Mouse (Mus musculus): ENCODE measurements around the gene Actr8.

Gene Actr8

GRCm38 (mm10) chr14:30015008-30015407, 36.9 kb downstream of the Actr8 start:
- TF ChIP-seq GATA4 (IDR thresholded peaks at IDR 0.05; ENCODE audit: insufficient replicate concordance, low read length), result no peak

GRCm38 (mm10) chr14:30016666-30017065, 38.5 kb downstream of the Actr8 start:
- TF ChIP-seq GATA4 (IDR thresholded peaks at IDR 0.05; ENCODE audit: insufficient replicate concordance, low read length), result 0 out of 2 replicates have a peak, but pooled peaks have one; percentile 8

GRCm38 (mm10) chr14:30017794-30018462, 39.8 kb downstream of the Actr8 start:
- TF ChIP-seq GATA4 (IDR thresholded peaks at IDR 0.05; ENCODE audit: insufficient replicate concordance, low read length), result no peak

- no peak for TF ChIP-seq GATA4 (IDR thresholded peaks at IDR 0.05; ENCODE audit: insufficient replicate concordance, low read length)
These were observed 40.3 kb downstream of the Actr8 start for GRCm38 (mm10) chr14:30018463-30018801.

GRCm38 (mm10) chr14:30018846-30019245, 40.7 kb downstream of the Actr8 start:
- no peak for TF ChIP-seq GATA4 (IDR thresholded peaks at IDR 0.05; ENCODE audit: insufficient replicate concordance, low read length)

- TF ChIP-seq GATA4 (IDR thresholded peaks at IDR 0.05; ENCODE audit: insufficient replicate concordance, low read length), result no peak
These were observed 41.2 kb downstream of the Actr8 start for GRCm38 (mm10) chr14:30019375-30019774.

- TF ChIP-seq GATA4 (IDR thresholded peaks at IDR 0.05; ENCODE audit: insufficient replicate concordance, low read length), result no peak
These were observed 41.8 kb downstream of the Actr8 start for GRCm38 (mm10) chr14:30019792-30020575.

- no peak for TF ChIP-seq GATA4 (IDR thresholded peaks at IDR 0.05; ENCODE audit: insufficient replicate concordance, low read length)
These were observed 44.3 kb downstream of the Actr8 start for GRCm38 (mm10) chr14:30022471-30022870.

- TF ChIP-seq GATA4 (IDR thresholded peaks at IDR 0.05; ENCODE audit: insufficient replicate concordance, low read length), result no peak; the same call in 1 of the 2 replicates
These were observed 46.2 kb downstream of the Actr8 start for GRCm38 (mm10) chr14:30024387-30024786.

GRCm38 (mm10) chr14:30027378-30027777, 49.2 kb downstream of the Actr8 start:
- TF ChIP-seq GATA4 (IDR thresholded peaks at IDR 0.05; ENCODE audit: insufficient replicate concordance, low read length), result no peak

GRCm38 (mm10) chr14:30033405-30033804, 55.3 kb downstream of the Actr8 start:
- no peak for TF ChIP-seq GATA4 (IDR thresholded peaks at IDR 0.05; ENCODE audit: insufficient replicate concordance, low read length)

GRCm38 (mm10) chr14:30038431-30038830, 60.3 kb downstream of the Actr8 start:
- no peak for TF ChIP-seq GATA4 (IDR thresholded peaks at IDR 0.05; ENCODE audit: insufficient replicate concordance, low read length)

- no peak for TF ChIP-seq GATA4 (IDR thresholded peaks at IDR 0.05; ENCODE audit: insufficient replicate concordance, low read length)
These were observed 61.3 kb downstream of the Actr8 start for GRCm38 (mm10) chr14:30039413-30039812.

- no peak for TF ChIP-seq GATA4 (IDR thresholded peaks at IDR 0.05; ENCODE audit: insufficient replicate concordance, low read length)
These were observed 63.7 kb downstream of the Actr8 start for GRCm38 (mm10) chr14:30041836-30042235.

GRCm38 (mm10) chr14:30043356-30043940, 65.3 kb downstream of the Actr8 start:
- TF ChIP-seq GATA4 (IDR thresholded peaks at IDR 0.05; ENCODE audit: insufficient replicate concordance, low read length), result no peak

GRCm38 (mm10) chr14:30045239-30045638, 67.1 kb downstream of the Actr8 start:
- TF ChIP-seq GATA4 (IDR thresholded peaks at IDR 0.05; ENCODE audit: insufficient replicate concordance, low read length), result no peak

Measured in liver, adult (tissue).